Mouse (Mus musculus) layer of hippocampus, adult 9-10 months (tissue): ENCODE results near the gene Wdr89.
"Not testable (repeated sequence)": the region's sequence is repeated elsewhere in the genome, so short reads cannot be mapped to it uniquely, and the experiment has no call there.

Experiments used
- DNase-seq: peaks from one replicate; pipeline ENCODE4 v3.0.0; 2022; ENCODE audit warnings: low spot score

Gene Wdr89

GRCm38 (mm10) chr12:75669258-75670106 lies at the start of gene Wdr89:
Gene Wdr89 (minus strand): TSS chr12:75669537.
- DNase-seq = peak; percentile 99

- DNase-seq = no peak
Measured at GRCm38 (mm10) chr12:75713596-75713995, 44.3 kb upstream of the Wdr89 start.

DNA sequence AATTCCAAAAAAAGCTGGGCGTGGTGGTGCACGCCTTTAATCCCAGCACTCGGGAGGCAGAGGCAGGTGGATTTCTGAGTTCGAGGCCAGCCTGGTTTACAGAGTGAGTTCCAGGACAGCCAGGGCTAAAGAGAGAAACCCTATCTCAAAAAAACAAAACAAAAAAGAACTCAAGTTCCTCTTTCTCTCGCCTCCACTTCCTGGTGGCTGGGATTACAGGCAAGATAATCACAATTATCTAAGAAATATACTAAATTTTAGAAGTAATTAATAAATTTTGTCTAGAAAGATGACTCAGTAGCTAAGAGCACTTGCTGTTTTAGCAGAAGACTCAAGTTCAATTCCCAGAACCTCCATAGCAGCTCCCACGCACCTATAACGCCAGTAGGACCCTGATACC lies 43.6 kb upstream of the Wdr89 start:
- not testable (repeated sequence) for DNase-seq

DNA sequence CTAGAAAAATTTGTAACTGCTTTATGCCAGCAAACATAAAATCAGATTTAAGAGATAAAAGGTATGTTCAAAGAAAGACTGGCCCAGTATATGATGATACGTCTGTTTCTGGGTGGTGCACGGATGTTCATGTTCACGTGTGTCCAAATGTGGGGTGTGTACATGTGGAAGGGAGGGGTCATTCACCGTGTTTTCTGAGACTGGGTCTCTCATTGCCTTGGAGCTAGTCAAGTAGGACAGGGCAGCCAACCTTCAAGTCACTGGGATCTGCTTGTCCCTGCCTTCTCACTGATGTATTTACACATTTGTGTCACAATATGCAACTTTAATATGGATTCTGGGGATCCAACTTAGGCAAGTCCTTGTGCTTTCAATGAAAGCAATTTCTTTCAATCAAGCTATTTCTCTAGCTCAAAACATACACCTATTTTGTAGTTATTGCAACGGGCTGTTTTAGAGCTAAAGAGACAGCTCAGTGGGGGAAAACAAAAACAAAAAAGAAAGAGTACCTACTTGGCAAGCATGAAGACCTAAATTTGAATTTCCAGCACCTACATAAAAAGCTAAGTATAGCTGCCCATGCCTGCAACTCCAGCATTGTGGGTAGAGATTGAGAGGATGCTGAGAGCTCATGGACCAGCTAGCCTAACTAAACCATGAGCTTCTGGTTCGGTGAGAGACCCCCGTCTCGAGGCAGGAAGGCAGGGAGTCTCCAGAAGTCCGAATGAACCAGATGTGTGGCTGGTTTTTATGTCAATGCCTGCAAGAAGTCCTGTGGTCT lies 41.4 kb upstream of the Wdr89 start:
- no peak for DNase-seq

DNA sequence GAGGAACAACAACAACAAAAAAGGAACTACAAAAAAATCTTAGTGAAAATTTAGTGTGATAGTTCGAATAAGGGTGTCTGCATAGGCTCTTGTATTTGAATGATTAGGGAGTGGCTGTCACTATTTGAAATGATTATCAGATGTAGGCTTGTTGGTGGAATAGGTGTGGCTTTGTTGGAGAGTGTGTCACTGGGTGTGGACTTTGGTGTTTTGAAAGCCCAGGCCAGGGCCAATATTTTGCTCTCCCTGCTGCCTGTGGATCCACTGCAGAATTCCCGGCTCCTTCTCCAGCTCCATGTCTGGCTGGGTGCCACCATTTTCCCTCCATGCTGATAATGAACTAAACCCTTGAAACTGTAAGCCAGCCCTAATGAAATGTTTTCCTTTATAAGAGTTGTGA lies 40.2 kb upstream of the Wdr89 start:
- DNase-seq = no peak

GRCm38 (mm10) chr12:75706670-75707069 lies 37.3 kb upstream of the Wdr89 start:
- DNase-seq = no peak

GRCm38 (mm10) chr12:75702739-75703122 lies 33.4 kb upstream of the Wdr89 start:
- DNase-seq = no peak

- DNase-seq = no peak
Measured at GRCm38 (mm10) chr12:75702084-75702738, 32.9 kb upstream of the Wdr89 start.

GRCm38 (mm10) chr12:75701173-75702083 lies 32.1 kb upstream of the Wdr89 start:
- DNase-seq = no peak

- DNase-seq = no peak
Measured at GRCm38 (mm10) chr12:75698692-75699091, 29.4 kb upstream of the Wdr89 start.

GRCm38 (mm10) chr12:75695845-75696244 lies 26.5 kb upstream of the Wdr89 start:
- not testable (repeated sequence) for DNase-seq

GRCm38 (mm10) chr12:75689003-75689402 lies 19.7 kb upstream of the Wdr89 start:
- DNase-seq = no peak

DNA sequence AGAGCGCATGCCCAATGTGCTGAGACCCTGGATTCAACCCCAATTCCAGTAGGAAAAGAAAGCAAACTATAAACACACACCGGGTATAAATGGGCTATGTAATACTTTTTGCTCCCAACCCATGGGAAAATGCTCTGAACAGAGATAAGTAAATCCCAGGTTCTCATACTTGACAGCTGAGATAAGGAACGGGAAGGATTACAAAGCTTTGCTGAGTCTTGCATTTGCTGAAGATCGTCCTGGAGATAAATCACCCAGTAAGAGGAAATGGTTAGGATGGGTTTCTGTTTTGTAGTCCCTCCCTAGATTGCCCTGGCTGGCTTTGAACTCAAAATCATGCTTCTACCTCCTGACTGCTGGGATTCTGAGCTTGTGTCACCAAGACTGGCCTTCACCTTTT lies 18.0 kb upstream of the Wdr89 start:
- DNase-seq = no peak

DNA sequence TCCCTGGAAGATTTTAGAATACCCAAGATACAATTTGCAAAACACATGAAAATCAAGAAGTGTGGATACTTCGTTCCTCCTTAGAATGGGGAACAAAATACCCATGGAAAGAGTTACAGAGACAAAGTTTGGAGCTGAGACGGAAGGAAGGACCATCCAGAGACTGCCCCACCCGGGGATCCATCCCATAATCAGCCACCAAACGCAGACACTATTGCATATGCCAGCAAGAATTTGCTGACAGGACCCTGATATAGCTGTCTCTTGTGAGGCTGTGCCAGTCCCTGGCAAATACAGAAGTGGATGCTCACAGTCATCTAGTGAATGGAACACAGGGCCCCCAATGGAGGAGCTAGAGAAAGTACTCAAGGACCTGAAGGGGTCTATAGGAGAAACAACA lies 14.7 kb upstream of the Wdr89 start:
- DNase-seq = not testable (repeated sequence)

DNA sequence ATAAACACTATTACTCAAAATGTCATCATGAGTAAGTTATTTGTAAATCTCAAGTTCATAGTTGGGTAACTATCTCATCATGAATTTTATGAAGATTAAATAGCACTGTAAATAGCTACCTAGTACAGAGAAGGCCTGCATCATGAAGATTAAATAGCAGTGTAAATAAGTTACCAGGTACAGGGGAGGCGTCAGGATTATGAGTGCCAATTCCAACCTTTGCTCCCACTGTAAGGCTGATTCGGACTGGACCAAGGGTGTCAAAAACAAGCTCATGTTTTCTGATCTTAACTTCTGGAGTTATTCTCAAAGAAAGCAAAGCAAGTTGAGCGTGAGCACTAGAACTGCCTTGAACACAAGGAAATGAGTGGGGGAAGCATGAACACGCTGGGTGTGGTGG lies 14.3 kb upstream of the Wdr89 start:
- DNase-seq = no peak

DNA sequence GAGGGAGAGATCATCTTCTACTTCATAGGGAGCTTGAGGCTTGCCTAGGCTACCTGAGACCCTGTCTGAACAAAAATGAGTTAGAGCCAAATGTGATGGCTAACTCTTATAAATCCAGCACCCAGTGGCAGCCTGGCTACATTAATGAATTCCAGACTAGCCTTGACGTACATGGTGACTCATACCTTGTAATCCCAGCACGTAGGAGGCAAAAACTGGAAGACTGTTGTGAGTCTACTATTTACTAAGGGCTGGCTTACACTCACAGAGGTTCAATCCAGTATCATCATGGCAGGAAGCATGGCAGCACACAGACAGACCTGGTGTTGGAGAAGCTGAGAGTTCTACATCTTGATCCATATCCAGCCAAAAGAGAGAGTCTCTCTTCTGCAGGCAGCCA lies 13.5 kb upstream of the Wdr89 start:
- DNase-seq = no peak

- DNase-seq = no peak
Measured at GRCm38 (mm10) chr12:75681101-75681500, 11.8 kb upstream of the Wdr89 start.

GRCm38 (mm10) chr12:75678393-75678792 lies 9.1 kb upstream of the Wdr89 start:
- DNase-seq = no peak

DNA sequence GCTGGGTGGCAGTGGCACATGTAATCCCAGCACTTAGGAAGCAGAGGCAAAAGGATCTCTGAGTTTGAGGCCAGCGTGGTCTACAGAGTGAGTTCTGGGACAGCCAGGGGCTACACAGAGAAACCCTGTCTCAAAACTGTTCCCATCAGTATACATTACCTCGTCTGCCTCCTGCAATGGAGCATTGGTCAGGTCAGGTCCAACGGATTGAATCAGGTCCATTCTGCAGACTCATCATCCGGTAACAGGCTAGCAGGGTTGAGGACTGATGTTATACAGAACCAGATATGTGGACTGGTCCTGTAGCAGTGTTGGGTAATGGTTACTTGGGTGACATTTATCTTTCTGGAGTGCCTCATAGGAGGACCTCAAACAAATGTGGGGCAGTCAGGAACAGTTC lies 3.3 kb upstream of the Wdr89 start:
- DNase-seq = no peak

DNA sequence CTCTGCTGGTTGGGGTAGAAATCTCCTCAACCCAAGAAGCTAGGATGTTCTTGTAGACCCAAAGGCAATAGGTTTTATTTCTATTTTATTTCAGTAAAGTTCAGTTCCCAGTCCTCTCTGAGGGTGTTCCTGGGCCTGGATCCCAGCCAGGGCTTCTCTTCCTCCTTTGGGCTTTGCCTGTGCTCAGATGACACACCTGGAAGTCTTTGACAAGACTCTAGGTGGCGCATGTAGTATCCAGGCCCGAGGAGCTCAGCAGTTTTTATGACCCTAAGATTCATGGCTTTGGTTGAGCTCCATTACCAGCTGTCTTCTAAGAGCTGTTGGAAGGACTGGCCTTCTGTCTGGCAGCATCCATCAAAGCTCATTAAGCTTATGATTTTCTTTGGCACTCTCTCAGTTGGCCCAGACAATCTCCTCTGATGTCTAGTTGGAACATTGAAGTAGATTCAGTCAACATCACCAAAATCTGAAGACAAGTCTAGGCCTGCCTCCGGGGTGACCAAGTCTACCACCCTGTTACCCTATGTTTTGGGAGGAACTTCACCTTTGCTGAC lies 2.5 kb upstream of the Wdr89 start:
- DNase-seq = no peak

GRCm38 (mm10) chr12:75670611-75671010 lies 1.3 kb upstream of the Wdr89 start:
- DNase-seq = no peak

GRCm38 (mm10) chr12:75668916-75669257 lies 450 bp downstream of the Wdr89 start:
- no peak for DNase-seq
